Mouse (Mus musculus) left cerebral cortex, adult 11 months (tissue): ENCODE results near the gene Ppil6.

Experiments
- DNase-seq: peaks from one replicate; pipeline ENCODE4 v3.0.0; 2022; ENCODE audit warnings: low spot score

Gene Ppil6

GRCm38 (mm10) chr10:41477278-41478181 is 12.7 kb upstream of the Ppil6 start:
- DNase-seq: peak; percentile 48

GRCm38 (mm10) chr10:41479961-41480360 is 10.3 kb upstream of the Ppil6 start:
- no peak for DNase-seq

- DNase-seq: no peak
Observed at GRCm38 (mm10) chr10:41480938-41481880, 9.0 kb upstream of the Ppil6 start.

GRCm38 (mm10) chr10:41482446-41482845 is 7.8 kb upstream of the Ppil6 start:
- DNase-seq: no peak

GRCm38 (mm10) chr10:41485778-41486177 is 4.5 kb upstream of the Ppil6 start:
- no peak for DNase-seq

- no peak for DNase-seq
Observed at GRCm38 (mm10) chr10:41486506-41487170, 3.6 kb upstream of the Ppil6 start.

GRCm38 (mm10) chr10:41488877-41489276 is 1.4 kb upstream of the Ppil6 start:
- no peak for DNase-seq

GRCm38 (mm10) chr10:41489294-41489693 is 945 bp upstream of the Ppil6 start:
- DNase-seq: no peak

- no peak for DNase-seq
Observed at GRCm38 (mm10) chr10:41490518-41490873, 257 bp downstream of the Ppil6 start.

- DNase-seq: no peak
Observed at GRCm38 (mm10) chr10:41491111-41491510, 872 bp downstream of the Ppil6 start.

GRCm38 (mm10) chr10:41500941-41501340 is 10.7 kb downstream of the Ppil6 start:
- peak; percentile 41 for DNase-seq

- no peak for DNase-seq
Observed at GRCm38 (mm10) chr10:41504996-41505395, 14.8 kb downstream of the Ppil6 start.

GRCm38 (mm10) chr10:41505446-41505845 is 15.2 kb downstream of the Ppil6 start:
- peak; percentile 64 for DNase-seq

GRCm38 (mm10) chr10:41509160-41509559 is 18.9 kb downstream of the Ppil6 start:
- no peak for DNase-seq

GRCm38 (mm10) chr10:41514301-41514700 is 24.1 kb downstream of the Ppil6 start:
- DNase-seq: no peak

- DNase-seq: no peak
Observed at GRCm38 (mm10) chr10:41514921-41515320, 24.7 kb downstream of the Ppil6 start.

GRCm38 (mm10) chr10:41518508-41518980 is 28.3 kb downstream of the Ppil6 start:
- DNase-seq: peak; percentile 50

- DNase-seq: peak; percentile 85
Observed at GRCm38 (mm10) chr10:41518981-41519618, 28.9 kb downstream of the Ppil6 start, which contains the start of gene Cd164. Cd164 (plus strand) TSS chr10:41519414.

- DNase-seq: peak; percentile 23
Observed at GRCm38 (mm10) chr10:41519640-41520409, 29.6 kb downstream of the Ppil6 start.

- no peak for DNase-seq
Observed at GRCm38 (mm10) chr10:41520410-41520673, 30.1 kb downstream of the Ppil6 start.

- no peak for DNase-seq
Observed at GRCm38 (mm10) chr10:41523386-41523785, 33.1 kb downstream of the Ppil6 start.
